ENCODE assay signal across 12 mouse cellular contexts in genomic region chr19:55544498-55544897, GRCm38 (mm10).
DNase-seq lines count a peak whose midpoint lies in the region; ATAC-seq lines count a peak whose summit lies in the region.
"Had no signal": no experiment of that assay in that cellular context is flagged by ENCODE, and none has a peak within 500 bp of the region (broad histone marks: within the 10 kb centered on the region; RNA-seq: fewer than 3 reads in every experiment).

No protein-coding gene starts in this region.

- ATAC-seq in megakaryocyte-erythroid progenitor cell, adult 5-6 weeks (replicated peaks; ENCODE audit: low FRiP score, low TSS enrichment, poor library complexity, severe bottlenecking): peak; percentile 38; the same call in 1 of the 2 replicates
- ATAC-seq: forebrain, embryonic 14.5 days had no signal

- peak; percentile 29 for DNase-seq in lung, postnatal 10 days
- no peak for DNase-seq in lung, postnatal 14 days
- peak; percentile 95 for DNase-seq in MEL-GATA-1-ER (ENCODE audit: extremely low read depth, low read depth)
- peak; percentile 62 to 77 for DNase-seq in thymus, postnatal 36 days
- DNase-seq in kidney, postnatal 10 days: no peak
- no peak for DNase-seq in layer of hippocampus, postnatal 25 days (ENCODE audit: extremely low spot score in 1 of 2, low spot score in 1 of 2)
- DNase-seq: adrenal gland, postnatal 36 days; cerebellum, adult 18-20 months; kidney, adult 8-10 months; layer of hippocampus, adult 9-11 months had no signal

Comparison
In these comparisons a context has a peak if more than half of its experiments do, and no peak if none do; other contexts are left out.
1. DNase-seq: peak in lung, postnatal 10 days (single experiment), MEL-GATA-1-ER (single experiment) and thymus, postnatal 36 days (2 of 2); none in lung, postnatal 14 days (single experiment), kidney, postnatal 10 days (single experiment) and layer of hippocampus, postnatal 25 days (0 of 2).